Mouse (Mus musculus): ENCODE measurements around the gene Gab1. TPM values are rescaled to one million over a fixed set of nuclear protein-coding genes. Genes with fewer than 3 reads are reported as not detected.

Gab1 gene
- polyA plus RNA-seq, 1 experiment from 2014 or later = 25.6 TPM

DNA sequence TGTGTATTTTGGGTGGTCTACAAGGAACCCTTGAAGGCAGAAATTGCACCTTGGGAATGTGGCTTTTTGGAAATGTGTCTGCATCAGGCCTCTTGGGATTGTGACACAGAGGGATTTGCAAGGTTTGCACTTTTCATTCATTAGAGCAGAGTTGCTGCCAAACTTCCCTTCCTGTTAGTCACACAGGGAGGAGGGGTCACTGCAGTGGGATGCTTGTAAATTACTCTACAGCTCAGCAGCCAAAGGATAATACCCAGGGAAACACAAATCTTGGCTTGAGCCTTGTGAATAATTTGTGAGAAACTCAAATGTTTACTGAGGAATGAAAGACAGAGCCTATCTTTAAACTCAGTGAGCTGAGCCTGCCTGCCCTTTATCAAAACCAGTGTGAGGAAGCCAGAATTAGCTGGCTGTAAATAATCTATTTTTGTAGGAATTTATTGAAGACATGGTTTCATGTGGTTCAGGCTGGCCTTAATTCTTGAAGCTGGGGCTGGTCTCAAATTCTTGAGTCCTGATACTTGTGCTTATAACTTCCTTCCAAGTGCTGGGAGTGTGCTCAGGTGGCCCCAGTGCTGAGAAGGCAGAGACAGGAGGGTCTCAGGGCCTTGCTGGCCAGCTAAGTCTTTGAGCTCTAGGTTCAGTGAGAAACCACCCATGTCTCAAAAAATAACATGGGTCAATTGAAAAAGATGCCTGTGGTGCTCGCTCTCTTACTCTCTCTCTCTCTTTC, 32.9 kb upstream of the Gab1 start:
- H3K4me3 ChIP-seq (ENCODE audit: low read depth, low read length) = no peak overlapping the region
- peak overlapping the region; percentile 78 for H3K27ac ChIP-seq (ENCODE audit: low read length)

DNA sequence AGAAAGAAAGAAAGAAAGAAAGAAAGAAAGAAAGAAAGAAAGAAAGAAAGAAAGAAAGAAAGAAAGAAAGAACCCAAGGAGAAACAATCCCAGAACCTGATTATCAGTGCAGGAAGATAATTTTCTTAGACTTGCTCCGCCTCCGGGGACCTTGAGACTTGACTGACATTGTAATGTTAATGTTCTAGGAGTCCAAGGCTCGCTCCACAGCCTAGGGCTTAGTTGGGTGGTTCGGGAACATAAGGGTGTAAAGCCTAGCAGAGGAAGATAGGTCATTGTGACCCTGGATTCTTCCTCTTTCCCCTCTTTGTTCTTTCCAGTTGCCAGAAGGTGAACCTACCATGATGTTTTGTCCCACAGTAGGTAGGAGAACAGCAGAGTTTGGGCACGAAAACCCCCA, 31.1 kb upstream of the Gab1 start:
- Histone ChIP-seq H3K36me3 (ENCODE audit: control insufficient read depth, insufficient read depth, low read length) (no peaks in the 10 kb centered on the region), H3K4me3 (ENCODE audit: low read depth, low read length) (no peak overlapping the region), H3K27ac (ENCODE audit: low read length) (no peak overlapping the region), H3K9ac (replicated peaks; ENCODE audit: low read depth, low read length) (no peak overlapping the region), H3K4me1 (ENCODE audit: control insufficient read depth, insufficient read depth, low read length) (peaks cover 13% of the 10 kb centered on the region; the same call in 1 of the 2 replicates), H3K9me3 (ENCODE audit: control insufficient read depth, low read depth, low read length) (no peaks in the 10 kb centered on the region), H3K4me2 (replicated peaks; ENCODE audit: low read depth, low read length) (no peak overlapping the region), H3K27me3 (ENCODE audit: control insufficient read depth, insufficient read depth, low read length) (no peaks in the 10 kb centered on the region)
- 82% methylated on average over 5 of the region's 5 CpGs for WGBS
- ATAC-seq (ENCODE audit: insufficient number of reproducible peaks, insufficient read depth, low FRiP score, low read depth) = no peak

More for the DNA sequence above, 32.9 kb upstream of the Gab1 start:
- Histone ChIP-seq H3K4me1 (ENCODE audit: control insufficient read depth, insufficient read depth, low read length) (peaks cover 12% of the 10 kb centered on the region; the same call in 1 of the 2 replicates), H3K9ac (replicated peaks; ENCODE audit: low read depth, low read length) (no peak overlapping the region), H3K27me3 (ENCODE audit: control insufficient read depth, insufficient read depth, low read length) (no peaks in the 10 kb centered on the region), H3K36me3 (ENCODE audit: control insufficient read depth, insufficient read depth, low read length) (no peaks in the 10 kb centered on the region), H3K4me2 (replicated peaks; ENCODE audit: low read depth, low read length) (no peak overlapping the region), H3K9me3 (ENCODE audit: control insufficient read depth, low read depth, low read length) (no peaks in the 10 kb centered on the region)
- peak; percentile 81; the same call in 1 of the 2 replicates for ATAC-seq (ENCODE audit: insufficient number of reproducible peaks, insufficient read depth, low FRiP score, low read depth)
- WGBS = 92% methylated on average over 1 of the region's 1 CpGs

DNA sequence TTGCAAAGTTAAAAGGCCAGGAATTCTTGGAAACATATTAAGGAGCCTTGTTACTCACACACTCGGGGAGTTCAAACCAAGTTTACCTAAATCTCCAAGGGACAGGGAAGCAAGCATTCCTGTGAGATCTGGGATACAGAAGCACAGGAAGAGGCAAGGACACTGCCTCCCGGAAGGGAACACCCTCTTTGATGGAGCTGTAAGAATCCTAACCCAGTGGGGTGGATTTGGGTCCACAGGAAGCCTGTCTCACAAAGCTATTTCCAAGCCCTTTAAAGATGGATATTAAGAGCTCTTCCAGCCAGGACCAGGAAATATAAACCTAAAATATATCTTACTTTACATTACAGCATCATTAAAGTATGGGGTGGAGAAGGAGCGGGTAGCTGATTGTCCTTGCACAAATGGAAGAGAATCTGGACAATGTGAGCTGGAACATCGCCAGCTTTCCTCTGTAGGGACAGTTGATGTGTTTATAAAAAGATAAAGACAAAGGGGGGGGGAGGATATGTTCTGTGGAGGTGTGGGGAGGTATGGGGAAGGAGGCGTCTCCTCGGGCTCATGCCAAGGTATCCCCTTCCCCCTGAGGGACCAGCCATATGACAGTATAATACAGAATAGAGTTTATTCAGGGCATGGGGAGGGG, 28.1 kb upstream of the Gab1 start:
- WGBS = 34% methylated on average over 6 of the region's 6 CpGs
- no peak for ATAC-seq (ENCODE audit: insufficient number of reproducible peaks, insufficient read depth, low FRiP score, low read depth)
- peaks cover 13% of the 10 kb centered on the region; the same call in 1 of the 2 replicates for H3K4me1 ChIP-seq (ENCODE audit: control insufficient read depth, insufficient read depth, low read length)
- no peaks in the 10 kb centered on the region for H3K27me3 ChIP-seq (ENCODE audit: control insufficient read depth, insufficient read depth, low read length)
- no peak overlapping the region for H3K4me3 ChIP-seq (ENCODE audit: low read depth, low read length)
- H3K9me3 ChIP-seq (ENCODE audit: control insufficient read depth, low read depth, low read length) = no peaks in the 10 kb centered on the region
- no peak overlapping the region; the same call in 1 of the 2 replicates for H3K27ac ChIP-seq (ENCODE audit: low read length)
- no peak overlapping the region for H3K9ac ChIP-seq (replicated peaks; ENCODE audit: low read depth, low read length)
- H3K4me2 ChIP-seq (replicated peaks; ENCODE audit: low read depth, low read length) = no peak overlapping the region
- H3K36me3 ChIP-seq (ENCODE audit: control insufficient read depth, insufficient read depth, low read length) = no peaks in the 10 kb centered on the region

DNA sequence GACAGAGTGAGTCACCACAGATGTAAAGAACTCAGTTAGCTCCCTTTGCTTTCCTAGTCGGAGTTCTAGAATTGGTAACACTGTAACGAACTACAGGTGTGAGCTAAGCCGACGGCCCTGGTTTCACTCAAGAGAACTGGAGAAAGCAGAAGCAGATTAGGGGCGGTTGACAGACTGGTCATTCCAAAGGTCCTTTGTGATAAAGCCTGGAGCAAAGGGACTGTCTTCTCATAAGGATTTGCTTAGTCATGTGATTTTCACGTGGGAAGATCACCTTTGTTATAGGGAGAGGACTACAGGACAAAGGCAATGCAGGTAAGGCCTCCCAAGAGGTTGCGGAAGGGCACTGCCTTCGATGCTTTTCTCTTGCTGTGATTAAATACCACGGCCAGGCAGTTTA, 22.0 kb upstream of the Gab1 start:
- H3K4me3 ChIP-seq (ENCODE audit: low read depth, low read length) = no peak overlapping the region
- H3K27me3 ChIP-seq (ENCODE audit: control insufficient read depth, insufficient read depth, low read length) = no peaks in the 10 kb centered on the region
- no peaks in the 10 kb centered on the region for H3K36me3 ChIP-seq (ENCODE audit: control insufficient read depth, insufficient read depth, low read length)
- WGBS = 77% methylated on average over 9 of the region's 9 CpGs
- no peak for ATAC-seq (ENCODE audit: insufficient number of reproducible peaks, insufficient read depth, low FRiP score, low read depth)
- no peak overlapping the region for H3K4me2 ChIP-seq (replicated peaks; ENCODE audit: low read depth, low read length)
- H3K9ac ChIP-seq (replicated peaks; ENCODE audit: low read depth, low read length) = no peak overlapping the region
- H3K27ac ChIP-seq (ENCODE audit: low read length) = no peak overlapping the region
- no peaks in the 10 kb centered on the region for H3K9me3 ChIP-seq (ENCODE audit: control insufficient read depth, low read depth, low read length)
- no peaks in the 10 kb centered on the region for H3K4me1 ChIP-seq (ENCODE audit: control insufficient read depth, insufficient read depth, low read length)

DNA sequence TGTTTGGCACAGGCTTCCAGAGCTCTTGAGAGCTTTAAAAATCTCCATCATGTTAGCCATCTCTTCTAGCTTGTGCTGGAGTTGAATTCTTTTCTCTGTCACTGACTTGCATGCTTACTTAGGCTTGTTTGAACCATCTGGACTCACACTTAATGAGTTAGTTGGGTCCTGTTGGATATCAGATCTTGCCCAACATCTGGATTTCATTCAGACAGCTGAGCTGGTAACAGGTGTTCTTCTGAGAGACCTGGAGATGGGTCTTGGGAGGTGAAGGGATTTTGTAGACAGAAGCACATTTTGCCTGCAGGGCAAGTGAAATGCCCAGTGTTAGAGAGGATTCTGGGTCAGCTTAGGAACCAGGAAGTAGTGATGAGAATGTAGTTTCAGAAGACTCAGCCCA, 19.0 kb upstream of the Gab1 start:
- no peak for ATAC-seq (ENCODE audit: insufficient number of reproducible peaks, insufficient read depth, low FRiP score, low read depth)
- Histone ChIP-seq H3K36me3 (ENCODE audit: control insufficient read depth, insufficient read depth, low read length) (no peaks in the 10 kb centered on the region), H3K9ac (replicated peaks; ENCODE audit: low read depth, low read length) (no peak overlapping the region), H3K9me3 (ENCODE audit: control insufficient read depth, low read depth, low read length) (no peaks in the 10 kb centered on the region), H3K27ac (ENCODE audit: low read length) (no peak overlapping the region), H3K4me2 (replicated peaks; ENCODE audit: low read depth, low read length) (no peak overlapping the region), H3K27me3 (ENCODE audit: control insufficient read depth, insufficient read depth, low read length) (no peaks in the 10 kb centered on the region), H3K4me3 (ENCODE audit: low read depth, low read length) (no peak overlapping the region), H3K4me1 (ENCODE audit: control insufficient read depth, insufficient read depth, low read length) (peaks cover 5% of the 10 kb centered on the region; the same call in 1 of the 2 replicates)

DNA sequence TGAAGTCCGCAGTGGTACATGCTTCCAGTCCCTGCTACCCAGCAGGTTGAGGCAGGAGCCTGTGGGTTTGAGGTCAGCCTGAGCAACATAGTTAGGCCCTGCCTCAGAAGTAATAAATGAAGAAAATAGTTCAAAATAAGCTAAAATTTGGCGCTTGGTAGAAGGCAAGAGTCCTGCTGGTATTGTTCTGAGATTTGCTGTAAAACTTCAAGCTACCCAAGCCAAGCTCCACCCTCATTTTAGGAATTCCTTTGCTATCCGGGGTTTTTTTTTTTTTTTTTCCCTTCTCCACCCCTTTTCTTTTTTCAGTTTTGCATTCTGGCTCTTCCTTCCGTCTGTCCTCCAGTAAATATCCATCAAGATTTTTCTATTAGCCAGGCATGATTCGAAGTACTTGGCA, 15.7 kb upstream of the Gab1 start:
- peaks cover 5% of the 10 kb centered on the region; the same call in 1 of the 2 replicates for H3K4me1 ChIP-seq (ENCODE audit: control insufficient read depth, insufficient read depth, low read length)
- H3K27me3 ChIP-seq (ENCODE audit: control insufficient read depth, insufficient read depth, low read length) = no peaks in the 10 kb centered on the region
- WGBS = 63% methylated on average over 5 of the region's 5 CpGs
- no peak overlapping the region for H3K4me3 ChIP-seq (ENCODE audit: low read depth, low read length)
- H3K9ac ChIP-seq (replicated peaks; ENCODE audit: low read depth, low read length) = no peak overlapping the region
- no peak for ATAC-seq (ENCODE audit: insufficient number of reproducible peaks, insufficient read depth, low FRiP score, low read depth)
- H3K36me3 ChIP-seq (ENCODE audit: control insufficient read depth, insufficient read depth, low read length) = no peaks in the 10 kb centered on the region
- H3K9me3 ChIP-seq (ENCODE audit: control insufficient read depth, low read depth, low read length) = no peaks in the 10 kb centered on the region
- no peak overlapping the region for H3K4me2 ChIP-seq (replicated peaks; ENCODE audit: low read depth, low read length)
- H3K27ac ChIP-seq (ENCODE audit: low read length) = no peak overlapping the region; the same call in 1 of the 2 replicates

DNA sequence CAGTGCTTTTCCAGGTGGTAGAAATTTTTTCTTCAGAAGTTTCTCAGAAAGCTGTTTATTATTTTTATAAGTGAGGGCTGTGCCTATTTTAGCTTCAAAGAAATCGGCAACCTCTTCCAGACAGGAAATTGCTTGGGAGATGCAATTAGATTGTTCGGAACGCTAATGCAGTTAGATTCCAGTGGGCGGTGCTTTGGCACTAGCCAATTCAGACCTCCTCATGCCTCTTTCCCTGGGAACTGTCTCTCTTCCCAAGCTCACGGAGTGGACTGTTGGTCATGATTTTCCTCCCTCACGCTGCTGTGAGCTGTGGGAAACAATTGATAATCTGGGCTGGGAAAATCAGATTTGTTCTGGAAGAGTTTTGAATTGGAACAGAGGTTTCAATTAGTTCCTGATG, 15.1 kb upstream of the Gab1 start:
- no peak overlapping the region; the same call in 1 of the 2 replicates for H3K27ac ChIP-seq (ENCODE audit: low read length)
- H3K9me3 ChIP-seq (ENCODE audit: control insufficient read depth, low read depth, low read length) = no peaks in the 10 kb centered on the region
- no peaks in the 10 kb centered on the region for H3K36me3 ChIP-seq (ENCODE audit: control insufficient read depth, insufficient read depth, low read length)
- H3K4me2 ChIP-seq (replicated peaks; ENCODE audit: low read depth, low read length) = peak overlapping the region; percentile 23; the same call in 1 of the 2 replicates
- H3K4me3 ChIP-seq (ENCODE audit: low read depth, low read length) = no peak overlapping the region
- H3K9ac ChIP-seq (replicated peaks; ENCODE audit: low read depth, low read length) = no peak overlapping the region
- H3K27me3 ChIP-seq (ENCODE audit: control insufficient read depth, insufficient read depth, low read length) = no peaks in the 10 kb centered on the region
- H3K4me1 ChIP-seq (ENCODE audit: control insufficient read depth, insufficient read depth, low read length) = peaks cover 5% of the 10 kb centered on the region; the same call in 1 of the 2 replicates
- ATAC-seq (ENCODE audit: insufficient number of reproducible peaks, insufficient read depth, low FRiP score, low read depth) = no peak
- 17% methylated on average over 6 of the region's 6 CpGs for WGBS

DNA sequence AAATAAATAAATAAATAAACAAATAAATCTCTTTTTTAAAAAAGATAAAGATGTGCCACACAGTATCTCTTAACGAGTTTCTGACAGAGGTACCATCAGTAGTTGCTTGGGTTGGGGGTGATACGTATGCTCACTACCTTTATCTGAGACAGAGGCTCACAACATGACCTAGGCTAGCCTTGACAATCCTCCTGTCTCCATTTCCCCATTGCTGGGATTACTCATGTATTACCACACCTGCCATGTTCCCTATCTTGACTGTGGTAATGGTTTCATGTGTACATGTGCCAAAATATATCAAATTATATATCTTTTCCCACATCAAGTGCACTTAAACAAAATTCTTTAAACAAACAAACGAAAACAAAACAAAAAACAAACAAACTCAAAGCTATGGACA, 14.2 kb upstream of the Gab1 start:
- Histone ChIP-seq H3K4me2 (replicated peaks; ENCODE audit: low read depth, low read length) (no peak overlapping the region), H3K27ac (ENCODE audit: low read length) (no peak overlapping the region), H3K4me3 (ENCODE audit: low read depth, low read length) (no peak overlapping the region), H3K9me3 (ENCODE audit: control insufficient read depth, low read depth, low read length) (no peaks in the 10 kb centered on the region), H3K4me1 (ENCODE audit: control insufficient read depth, insufficient read depth, low read length) (peaks cover 5% of the 10 kb centered on the region; the same call in 1 of the 2 replicates), H3K27me3 (ENCODE audit: control insufficient read depth, insufficient read depth, low read length) (no peaks in the 10 kb centered on the region), H3K9ac (replicated peaks; ENCODE audit: low read depth, low read length) (no peak overlapping the region), H3K36me3 (ENCODE audit: control insufficient read depth, insufficient read depth, low read length) (no peaks in the 10 kb centered on the region)
- WGBS = 80% methylated on average over 3 of the region's 3 CpGs
- ATAC-seq (ENCODE audit: insufficient number of reproducible peaks, insufficient read depth, low FRiP score, low read depth) = no peak

Data from stomach, embryonic 14.5 days (tissue).